ENCODE assay signal across 8 mouse cellular contexts in the genomic region with DNA sequence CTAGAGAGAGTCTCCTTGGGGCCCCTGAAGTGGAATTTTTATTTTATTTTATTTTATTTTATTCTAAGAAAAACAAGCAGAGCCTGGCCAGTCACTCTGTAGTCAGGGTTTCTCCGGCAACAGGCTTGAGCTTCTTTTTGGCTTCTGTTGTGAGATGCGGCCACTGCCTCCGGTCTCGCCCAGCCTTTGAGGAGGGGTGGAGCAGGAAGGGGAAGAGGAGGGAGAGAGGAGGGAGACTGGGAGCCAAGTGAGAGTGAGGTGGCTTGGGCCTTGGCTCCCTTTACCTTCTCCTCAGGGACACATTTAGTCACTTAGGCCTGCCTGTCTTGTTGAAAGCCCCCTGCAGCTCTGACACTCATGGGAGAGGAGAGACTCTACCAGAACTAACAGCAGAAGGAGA.
A peak's percentile ranks its signal among the peaks of the same experiment; 100 is the strongest.
DNase-seq lines count a peak whose midpoint lies in the region; ATAC-seq lines count a peak whose summit lies in the region.

No protein-coding gene starts in this region.

- H3K4me1 ChIP-seq in forebrain, embryonic 14.5 days (ENCODE audit: control insufficient read depth, insufficient read depth, low read length), result peaks cover 25% of the 10 kb centered on the region
- H3K4me1 ChIP-seq in limb, embryonic 15.5 days, result peaks cover 39% of the 10 kb centered on the region

- H3K36me3 ChIP-seq in forebrain, embryonic 14.5 days (ENCODE audit: control insufficient read depth, insufficient read depth, low read length), result no peaks in the 10 kb centered on the region
- no peaks in the 10 kb centered on the region for H3K36me3 ChIP-seq in limb, embryonic 15.5 days

- no peaks in the 10 kb centered on the region for H3K27me3 ChIP-seq in forebrain, embryonic 14.5 days (replicated peaks; ENCODE audit: control insufficient read depth, insufficient read depth, low read length)
- H3K27me3 ChIP-seq in limb, embryonic 15.5 days, result no peaks in the 10 kb centered on the region; the same call in 1 of the 2 replicates

- H3K4me2 ChIP-seq in forebrain, embryonic 14.5 days (ENCODE audit: low read length), result peak overlapping the region; percentile 78
- H3K4me2 ChIP-seq in limb, embryonic 15.5 days, result peak overlapping the region; percentile 76; the same call in 1 of the 2 replicates

- H3K9ac ChIP-seq in forebrain, embryonic 14.5 days (ENCODE audit: low read length), result peak overlapping the region; percentile 79
- H3K9ac ChIP-seq in limb, embryonic 15.5 days, result no peak overlapping the region

- ATAC-seq in forebrain, embryonic 14.5 days, result no peak
- ATAC-seq in limb, embryonic 15.5 days (ENCODE audit: insufficient number of reproducible peaks, low FRiP score, low TSS enrichment, low read depth), result no peak
- ATAC-seq in erythroblast, adult 5-6 weeks (replicated peaks; ENCODE audit: low FRiP score, poor library complexity, severe bottlenecking), result no peak

- peak; percentile 37 for DNase-seq in embryo, embryonic 10 days (ENCODE audit: low spot score)
- no peak for DNase-seq in embryo, embryonic 10.5 days (ENCODE audit: low spot score)
- peak; percentile 74 for DNase-seq in ES-CJ7 (ENCODE audit: low read depth, low spot score)
- no peak for DNase-seq in forebrain, embryonic 14.5 days (ENCODE audit: low spot score)
- DNase-seq in spleen, postnatal 4 days (ENCODE audit: low spot score in 2 of 2), result no peak
- DNase-seq in yolk sac, embryonic 10.5 days (ENCODE audit: low spot score), result no peak

- no peaks in the 10 kb centered on the region for H3K9me3 ChIP-seq in forebrain, embryonic 14.5 days (replicated peaks; ENCODE audit: control insufficient read depth, low read length)
- H3K9me3 ChIP-seq in limb, embryonic 15.5 days, result no peaks in the 10 kb centered on the region

- no peak overlapping the region for H3K27ac ChIP-seq in forebrain, embryonic 14.5 days (ENCODE audit: low read depth, low read length)
- no peak overlapping the region for H3K27ac ChIP-seq in limb, embryonic 15.5 days

- 23% methylated on average over 4 of the region's 4 CpGs for WGBS in forebrain, embryonic 14.5 days
- WGBS in limb, embryonic 15.5 days, result 48% methylated on average over 4 of the region's 4 CpGs

- H3K4me3 ChIP-seq in forebrain, embryonic 14.5 days (ENCODE audit: low read depth, low read length), result peak overlapping the region; percentile 58
- no peak overlapping the region for H3K4me3 ChIP-seq in limb, embryonic 15.5 days

Comparison
In these comparisons a context has a peak if more than half of its experiments do, and no peak if none do; other contexts are left out.
1. DNase-seq: peak in embryo, embryonic 10 days (single experiment) and ES-CJ7 (single experiment); none in embryo, embryonic 10.5 days (single experiment), forebrain, embryonic 14.5 days (single experiment), spleen, postnatal 4 days (0 of 2) and yolk sac, embryonic 10.5 days (single experiment).